Mouse (Mus musculus) CH12.LX (cell line): Measurements from ENCODE around the gene Fam222a. TPM values are rescaled to one million over a fixed set of nuclear protein-coding genes. Genes with fewer than 3 reads are reported as not detected.
A peak's percentile ranks its signal among the peaks of the same experiment; 100 is the strongest.

Experiments
- DNase-seq: peaks from one replicate; pipeline ENCODE4 v3.0.0-alpha.2; 2013; ENCODE audit errors: extremely low read depth
- H3K27ac ChIP-seq: 2 replicates; pipeline ENCODE4 v1.5.1; 2012; ENCODE audit warnings: low read depth, mild to moderate bottlenecking, control low read depth, moderate library complexity; ENCODE audit not compliant: insufficient read depth
- H3K27me3 ChIP-seq: replicated peaks from 2 replicates; pipeline ENCODE3; 2012; ENCODE audit warnings: inconsistent platforms
- H3K36me3 ChIP-seq, 2 experiments: replicated peaks in 1 of 2; 2 replicates each; pipeline versions ENCODE3 to v1.6.1; 2012; ENCODE audit warnings: inconsistent platforms in 1 of 2, low read length in 1 of 2, mild to moderate bottlenecking in 1 of 2, mixed read lengths in 1 of 2, moderate library complexity in 1 of 2; ENCODE audit not compliant: control insufficient read depth in 1 of 2, insufficient read depth in 1 of 2
- H3K4me1 ChIP-seq, 2 experiments: 2 replicates each; pipeline ENCODE4 v1.6.1; 2012; ENCODE audit warnings: inconsistent platforms in 1 of 2, moderate library complexity in 1 of 2; ENCODE audit not compliant: insufficient read depth in 2 of 2, control insufficient read depth in 1 of 2
- H3K4me2 ChIP-seq: 2 replicates; pipeline ENCODE4 v1.6.1; 2012; ENCODE audit warnings: low read depth, mild to moderate bottlenecking, control low read depth; ENCODE audit not compliant: poor library complexity, insufficient read depth, severe bottlenecking
- H3K4me3 ChIP-seq, 3 experiments: fragments of 150-350 bp in 1 of 3; sonication (generic) in 1 of 3; replicated peaks in 1 of 3; 2 replicates each; pipeline versions ENCODE3 to v1.5.1; 2011 to 2012; ENCODE audit warnings: low read depth in 2 of 3, low read length in 2 of 3, mild to moderate bottlenecking in 2 of 3, moderate library complexity in 2 of 3, control low read depth in 1 of 3, improper control_type of control experiment in 1 of 3, inconsistent platforms in 1 of 3, mixed read lengths in 1 of 3; ENCODE audit not compliant: poor library complexity in 1 of 3
- H3K79me2 ChIP-seq: replicated peaks from 2 replicates; pipeline ENCODE4 v1.6.1; 2012; ENCODE audit warnings: mild to moderate bottlenecking, moderate library complexity; ENCODE audit not compliant: control insufficient read depth, poor library complexity, insufficient read depth, severe bottlenecking; ENCODE audit errors: extremely low read depth
- H3K9ac ChIP-seq: 2 replicates; pipeline ENCODE4 v1.6.1; 2012; ENCODE audit warnings: low read depth, mild to moderate bottlenecking, control low read depth, moderate library complexity; ENCODE audit not compliant: insufficient read depth
- H3K9me3 ChIP-seq: replicated peaks from 2 replicates; pipeline ENCODE3; 2012; ENCODE audit warnings: low read length, inconsistent platforms, mixed read lengths
- CTCF ChIP-seq, 2 experiments: IDR thresholded peaks in 1 of 2; conservative IDR thresholded peaks in 1 of 2; 2 replicates each; pipeline ENCODE4 v1.5.1; 2011 to 2012; ENCODE audit warnings: low read depth in 2 of 2, low read length in 2 of 2, improper control_type of control experiment in 1 of 2, inconsistent platforms in 1 of 2, mild to moderate bottlenecking in 1 of 2, moderate library complexity in 1 of 2
- ELF1 ChIP-seq: IDR thresholded peaks from 2 replicates; pipeline ENCODE4 v1.6.1; 2014; ENCODE audit warnings: low read depth, mild to moderate bottlenecking, inconsistent platforms, low read length, improper control_type of control experiment
- EP300 ChIP-seq: IDR thresholded peaks from 2 replicates; pipeline ENCODE4 v1.6.1; 2011; ENCODE audit warnings: low read length, improper control_type of control experiment
- ETS1 ChIP-seq: conservative IDR thresholded peaks from 2 replicates; pipeline ENCODE4 v1.6.1; 2012; ENCODE audit warnings: low read depth, mild to moderate bottlenecking, inconsistent platforms, low read length, improper control_type of control experiment, moderate library complexity
- GABPA ChIP-seq: IDR thresholded peaks from 2 replicates; pipeline ENCODE4 v1.6.1; 2012; ENCODE audit warnings: low read depth, low read length, improper control_type of control experiment, inconsistent platforms; ENCODE audit not compliant: insufficient replicate concordance
- IRF4 ChIP-seq: IDR thresholded peaks from 2 replicates; pipeline ENCODE4 v1.6.1; 2014; ENCODE audit warnings: low read depth, mild to moderate bottlenecking, inconsistent platforms, low read length, improper control_type of control experiment
- JUN ChIP-seq: IDR thresholded peaks from 2 replicates; pipeline ENCODE4 v1.6.1; 2011; ENCODE audit warnings: low read depth, mild to moderate bottlenecking, low read length, improper control_type of control experiment, moderate library complexity; ENCODE audit not compliant: insufficient read depth
- JUND ChIP-seq: conservative IDR thresholded peaks from 2 replicates; pipeline ENCODE4 v1.6.1; 2011; ENCODE audit warnings: low read depth, low read length, improper control_type of control experiment
- KAT2A ChIP-seq: IDR thresholded peaks from 2 replicates; pipeline ENCODE4 v1.6.1; 2012; ENCODE audit warnings: low read length, improper control_type of control experiment, inconsistent platforms; ENCODE audit not compliant: insufficient replicate concordance
- MAX ChIP-seq: IDR thresholded peaks from 2 replicates; pipeline ENCODE4 v1.6.1; 2011; ENCODE audit warnings: low read length, improper control_type of control experiment
- MXI1 ChIP-seq: IDR thresholded peaks from 2 replicates; pipeline ENCODE4 v1.6.1; 2011; ENCODE audit warnings: mild to moderate bottlenecking, low read depth, low read length, improper control_type of control experiment
- MYC ChIP-seq: IDR thresholded peaks from 2 replicates; pipeline ENCODE4 v1.6.1; 2011; ENCODE audit warnings: low read depth, mild to moderate bottlenecking, improper control_type of control experiment, low read length
- NELFE ChIP-seq: IDR thresholded peaks from 2 replicates; pipeline ENCODE4 v1.6.1; 2011; ENCODE audit warnings: low read depth, low read length, improper control_type of control experiment
- POLR2AphosphoS2 ChIP-seq: IDR thresholded peaks from 2 replicates; pipeline ENCODE4 v1.6.1; 2011; ENCODE audit warnings: low read depth, low read length, improper control_type of control experiment
- RAD21 ChIP-seq: IDR thresholded peaks from 2 replicates; pipeline ENCODE4 v1.6.1; 2011; ENCODE audit warnings: low read depth, mild to moderate bottlenecking, low read length, improper control_type of control experiment, moderate library complexity
- RCOR1 ChIP-seq: conservative IDR thresholded peaks from 2 replicates; pipeline ENCODE4 v1.6.1; 2012; ENCODE audit warnings: low read depth, mild to moderate bottlenecking, inconsistent platforms, low read length, improper control_type of control experiment
- SIN3A ChIP-seq: IDR thresholded peaks from 2 replicates; pipeline ENCODE4 v1.6.1; 2012; ENCODE audit warnings: low read length, improper control_type of control experiment, inconsistent platforms
- SMC3 ChIP-seq: IDR thresholded peaks from 2 replicates; pipeline ENCODE4 v1.6.1; 2011; ENCODE audit warnings: low read depth, low read length, improper control_type of control experiment
- TBP ChIP-seq: conservative IDR thresholded peaks from 2 replicates; pipeline ENCODE4 v1.6.1; 2011; ENCODE audit warnings: low read depth, low read length, improper control_type of control experiment
- UBTF ChIP-seq: IDR thresholded peaks from 2 replicates; pipeline ENCODE4 v1.6.1; 2012; ENCODE audit warnings: low read depth, mild to moderate bottlenecking, inconsistent platforms, low read length, improper control_type of control experiment, moderate library complexity
- USF1 ChIP-seq: IDR thresholded peaks from 2 replicates; pipeline ENCODE4 v1.6.1; 2014; ENCODE audit warnings: low read depth, mild to moderate bottlenecking, inconsistent platforms, low read length, improper control_type of control experiment
- USF2 ChIP-seq: conservative IDR thresholded peaks from 2 replicates; pipeline ENCODE4 v1.6.1; 2011; ENCODE audit warnings: low read depth, low read length, improper control_type of control experiment
- ZC3H11A ChIP-seq: IDR thresholded peaks from 2 replicates; pipeline ENCODE4 v1.6.1; 2012; ENCODE audit warnings: low read depth, mild to moderate bottlenecking, inconsistent platforms, low read length, improper control_type of control experiment
- ZMIZ1 ChIP-seq: IDR thresholded peaks from 2 replicates; pipeline ENCODE4 v1.6.1; 2012; ENCODE audit warnings: low read depth, mild to moderate bottlenecking, inconsistent platforms, low read length, improper control_type of control experiment
- ZNF384 ChIP-seq: IDR thresholded peaks from 2 replicates; pipeline ENCODE4 v1.6.1; 2012; ENCODE audit warnings: low read depth, low read length, improper control_type of control experiment, inconsistent platforms
- dilution Hi-C: fragments of 300-500 bp; cut with MboI; formaldehyde crosslinking; loops from 2 replicates; pipeline ENCODE4 v1.14.3; 2020; ENCODE audit warnings: low sequenced_read_pairs; ENCODE audit not compliant: extremely low pct_unique_long_range_greater_than_20kb, extremely low pct_ligation_motif_present
- in situ Hi-C: fragments of 300-500 bp; cut with MboI; formaldehyde crosslinking; loops from 3 replicates; pipeline ENCODE4 v1.14.3; 2019; ENCODE audit warnings: low sequenced_read_pairs, low pct_ligation_motif_present, low pct_unique_long_range_greater_than_20kb, mixed read lengths
- polyA plus RNA-seq: library from polyadenylated mRNA; unstranded; fragments of >175 nt; gene quantifications from 2 replicates; pipeline ENCODE4 v1.2.1, GENCODE M21; 2012; ENCODE audit warnings: low read depth; ENCODE audit not compliant: insufficient read length
- total RNA-seq, 2 experiments: library from RNA; depleted of rRNA; stranded (reverse); fragments of 300-350 nt in 1 of 2; fragments of >200 nt in 1 of 2; gene quantifications; 2 replicates each; pipeline ENCODE4 v1.2.3; 2012 to 2014

The Fam222a gene
- total and polyA plus RNA-seq, 3 experiments: 0.13 TPM; not detected in 2

- no peak overlapping the region for H3K4me3 ChIP-seq
- no peak overlapping the region for H3K9ac ChIP-seq
- DNase-seq: no peak
- peaks cover 45% of the 10 kb centered on the region for H3K27me3 ChIP-seq
- no peaks in the 10 kb centered on the region for H3K79me2 ChIP-seq
- no peaks in the 10 kb centered on the region for H3K9me3 ChIP-seq
- in situ Hi-C loops: loop anchor here (10.0 kb wide), 2 partner anchors 133 to 303 kb away; no protein-coding TSS in a partner anchor
- dilution Hi-C loops: no loop called here
- no peaks in the 10 kb centered on the region for H3K36me3 ChIP-seq
- H3K27ac ChIP-seq: no peak overlapping the region
- TF ChIP-seq ZC3H11A (no peak), POLR2AphosphoS2 (no peak), USF1 (peak; percentile 52), MAX (no peak), MYC (no peak), USF2 (peak; percentile 49), RAD21 (no peak), RCOR1 (no peak), ETS1 (no peak), JUND (no peak), CTCF (conservative IDR thresholded peaks at IDR 0.05 in 1 of 2, IDR thresholded peaks at IDR 0.05 in 1 of 2; ENCODE audit: low read depth in 2 of 2, low read length in 2 of 2) (no peak), ZMIZ1 (no peak), ELF1 (no peak), UBTF (no peak), NELFE (no peak)
- peaks cover 4 to 19% of the 10 kb centered on the region in 2 experiments for H3K4me1 ChIP-seq
- H3K4me2 ChIP-seq: no peak overlapping the region
Measured at GRCm38 (mm10) chr5:114617809-114618208, 50.0 kb downstream of the Fam222a start.

GRCm38 (mm10) chr5:114618851-114619250, 51.0 kb downstream of the Fam222a start:
- peaks cover 4 to 18% of the 10 kb centered on the region in 2 experiments for H3K4me1 ChIP-seq
- no peaks in the 10 kb centered on the region for H3K79me2 ChIP-seq
- no peaks in the 10 kb centered on the region for H3K36me3 ChIP-seq
- no peak overlapping the region for H3K4me2 ChIP-seq
- peaks cover 40% of the 10 kb centered on the region for H3K27me3 ChIP-seq
- no peak overlapping the region for H3K4me3 ChIP-seq
- no peaks in the 10 kb centered on the region for H3K9me3 ChIP-seq
- TF ChIP-seq SIN3A: no peak
- no peak for TF ChIP-seq ZNF384
- TF ChIP-seq RAD21: peak; percentile 43
- no peak for TF ChIP-seq USF2
- no peak for TF ChIP-seq ZC3H11A
- no peak for TF ChIP-seq IRF4
- TF ChIP-seq CTCF (conservative IDR thresholded peaks at IDR 0.05 in 1 of 2, IDR thresholded peaks at IDR 0.05 in 1 of 2; ENCODE audit: low read depth in 2 of 2, low read length in 2 of 2): peak; percentile 85 to 92
- no peak for TF ChIP-seq KAT2A
- TF ChIP-seq EP300: no peak
- no peak for TF ChIP-seq TBP
- TF ChIP-seq GABPA: no peak
- peak; percentile 67 for TF ChIP-seq SMC3
- no peak for TF ChIP-seq JUN
- no peak for TF ChIP-seq UBTF
- TF ChIP-seq MXI1: no peak
- no peak for TF ChIP-seq JUND
- in situ Hi-C loops (loop anchor here (10.0 kb wide), 2 partner anchors 134 to 304 kb away; no protein-coding TSS in a partner anchor), dilution Hi-C loops (no loop called here)
- H3K27ac ChIP-seq: no peak overlapping the region
- DNase-seq: peak; percentile 81
- no peak overlapping the region for H3K9ac ChIP-seq
